Mouse (Mus musculus) forebrain, embryonic 10.5 days (tissue): Measurements from ENCODE around the gene E4f1. TPM values are rescaled to one million over a fixed set of nuclear protein-coding genes. Genes with fewer than 3 reads are reported as not detected.
"Not testable (repeated sequence)": the region's sequence is repeated elsewhere in the genome, so short reads cannot be mapped to it uniquely, and the experiment has no call there.

Experiments used
- DNase-seq: peaks from one replicate; pipeline ENCODE4 v3.0.0-alpha.2; 2017; ENCODE audit warnings: low spot score; ENCODE audit errors: extremely low spot score
- H3K27ac ChIP-seq: fragments of 300-500 bp; sonication (generic); 2 replicates; pipeline ENCODE4 v1.5.1; 2016; ENCODE audit warnings: mild to moderate bottlenecking
- H3K27me3 ChIP-seq: fragments of 300-500 bp; sonication (generic); 2 replicates; pipeline ENCODE4 v1.6.1; 2016; ENCODE audit warnings: mild to moderate bottlenecking; ENCODE audit not compliant: poor library complexity, severe bottlenecking
- H3K36me3 ChIP-seq: fragments of 300-500 bp; sonication (generic); replicated peaks from 2 replicates; pipeline ENCODE4 v1.6.1; 2016; ENCODE audit warnings: mild to moderate bottlenecking, moderate library complexity
- H3K4me1 ChIP-seq: fragments of 300-500 bp; sonication (generic); 2 replicates; pipeline ENCODE4 v1.6.1; 2016
- H3K4me3 ChIP-seq: fragments of 300-500 bp; sonication (generic); 2 replicates; pipeline ENCODE4 v1.5.1; 2016; ENCODE audit warnings: mild to moderate bottlenecking, moderate library complexity
- H3K9me3 ChIP-seq: fragments of 300-500 bp; sonication (generic); 2 replicates; pipeline ENCODE4 v1.6.1; 2016; ENCODE audit warnings: mild to moderate bottlenecking, moderate library complexity
- WGBS: fragments of 180-500 bp; shearing (Covaris S2); methylation state at CpG from one replicate; pipeline ENCODE4 v1.1.7; 2016; 5-methylcytosine and 5-hydroxymethylcytosine counted together
- polyA plus RNA-seq: library from polyadenylated mRNA; unstranded; fragments of >200 nt; fragmentation: Nextera tagmentation; extraction: Ambion mirVana; gene quantifications from 2 replicates; pipeline ENCODE4 v1.2.1, GENCODE M21; 2016

The E4f1 gene
- polyA plus RNA-seq, 1 experiment from 2014 or later, result 32.7 TPM

GRCm38 (mm10) chr17:24463374-24464133 lies 6.6 kb downstream of the E4f1 start:
- 64% methylated on average over 6 of the region's 6 CpGs for WGBS
- Histone ChIP-seq H3K27ac (no peak overlapping the region), H3K27me3 (no peaks in the 10 kb centered on the region), H3K4me3 (no peak overlapping the region), H3K36me3 (no peaks in the 10 kb centered on the region), H3K4me1 (no peaks in the 10 kb centered on the region), H3K9me3 (no peaks in the 10 kb centered on the region)
- no peak for DNase-seq

GRCm38 (mm10) chr17:24462932-24463331 lies 7.2 kb downstream of the E4f1 start:
- DNase-seq, result no peak
- Histone ChIP-seq H3K4me3 (no peak overlapping the region), H3K27ac (no peak overlapping the region), H3K9me3 (no peaks in the 10 kb centered on the region), H3K27me3 (no peaks in the 10 kb centered on the region), H3K36me3 (no peaks in the 10 kb centered on the region), H3K4me1 (no peaks in the 10 kb centered on the region)
- 86% methylated on average over 1 of the region's 1 CpGs for WGBS

- Histone ChIP-seq H3K36me3 (no peaks in the 10 kb centered on the region), H3K4me3 (no peak overlapping the region), H3K27ac (no peak overlapping the region), H3K27me3 (no peaks in the 10 kb centered on the region), H3K9me3 (no peaks in the 10 kb centered on the region), H3K4me1 (no peaks in the 10 kb centered on the region)
- 76% methylated on average over 2 of the region's 2 CpGs for WGBS
- DNase-seq, result no peak
Observed at GRCm38 (mm10) chr17:24461580-24461979, 8.5 kb downstream of the E4f1 start.

GRCm38 (mm10) chr17:24455523-24456206 lies 14.4 kb downstream of the E4f1 start:
- H3K27me3 ChIP-seq, H3K9me3 ChIP-seq, DNase-seq: not testable (repeated sequence)
- peaks cover 11% of the 10 kb centered on the region for H3K36me3 ChIP-seq
- 51% methylated on average over 10 of the region's 10 CpGs for WGBS
- peak overlapping the region; percentile 95 for H3K27ac ChIP-seq
- peak overlapping the region; percentile 78 for H3K4me3 ChIP-seq
- H3K4me1 ChIP-seq, result peaks cover 22% of the 10 kb centered on the region

GRCm38 (mm10) chr17:24454756-24455522 lies 15.2 kb downstream of the E4f1 start:
- Histone ChIP-seq H3K27me3 (no peaks in the 10 kb centered on the region), H3K27ac (peak overlapping the region; percentile 95), H3K9me3 (no peaks in the 10 kb centered on the region), H3K36me3 (peaks cover 19% of the 10 kb centered on the region), H3K4me1 (peaks cover 22% of the 10 kb centered on the region), H3K4me3 (peak overlapping the region; percentile 78)
- WGBS, result 0% methylated on average over 67 of the region's 67 CpGs
- DNase-seq, result peak; percentile 100

GRCm38 (mm10) chr17:24454218-24454755 lies 15.8 kb downstream of the E4f1 start:
- peaks cover 25% of the 10 kb centered on the region for H3K36me3 ChIP-seq
- DNase-seq, result no peak
- peak overlapping the region; percentile 95 for H3K27ac ChIP-seq
- peak overlapping the region; percentile 78 for H3K4me3 ChIP-seq
- no peaks in the 10 kb centered on the region for H3K27me3 ChIP-seq
- H3K4me1 ChIP-seq, result peaks cover 22% of the 10 kb centered on the region
- 14% methylated on average over 14 of the region's 14 CpGs for WGBS
- H3K9me3 ChIP-seq, result no peaks in the 10 kb centered on the region

- Histone ChIP-seq H3K9me3 (no peaks in the 10 kb centered on the region), H3K36me3 (peaks cover 34% of the 10 kb centered on the region), H3K27me3 (no peaks in the 10 kb centered on the region), H3K4me1 (peaks cover 22% of the 10 kb centered on the region), H3K27ac (no peak overlapping the region), H3K4me3 (no peak overlapping the region)
- WGBS, result 88% methylated on average over 2 of the region's 2 CpGs
- DNase-seq, result no peak
Observed at GRCm38 (mm10) chr17:24453372-24453771, 16.7 kb downstream of the E4f1 start.

GRCm38 (mm10) chr17:24451220-24451619 lies 18.9 kb downstream of the E4f1 start:
- Histone ChIP-seq H3K36me3 (peaks cover 56% of the 10 kb centered on the region), H3K27me3 (no peaks in the 10 kb centered on the region), H3K4me3 (no peak overlapping the region), H3K9me3 (no peaks in the 10 kb centered on the region), H3K27ac (no peak overlapping the region), H3K4me1 (peaks cover 22% of the 10 kb centered on the region)
- WGBS, result 95% methylated on average over 6 of the region's 6 CpGs
- DNase-seq, result no peak

GRCm38 (mm10) chr17:24449507-24449906 lies 20.6 kb downstream of the E4f1 start:
- no peak for DNase-seq
- 94% methylated on average over 6 of the region's 6 CpGs for WGBS
- H3K9me3 ChIP-seq, result no peaks in the 10 kb centered on the region
- H3K27me3 ChIP-seq, result no peaks in the 10 kb centered on the region
- H3K4me3 ChIP-seq, result no peak overlapping the region
- H3K27ac ChIP-seq, result no peak overlapping the region
- peaks cover 73% of the 10 kb centered on the region for H3K36me3 ChIP-seq
- peaks cover 15% of the 10 kb centered on the region for H3K4me1 ChIP-seq

DNA sequence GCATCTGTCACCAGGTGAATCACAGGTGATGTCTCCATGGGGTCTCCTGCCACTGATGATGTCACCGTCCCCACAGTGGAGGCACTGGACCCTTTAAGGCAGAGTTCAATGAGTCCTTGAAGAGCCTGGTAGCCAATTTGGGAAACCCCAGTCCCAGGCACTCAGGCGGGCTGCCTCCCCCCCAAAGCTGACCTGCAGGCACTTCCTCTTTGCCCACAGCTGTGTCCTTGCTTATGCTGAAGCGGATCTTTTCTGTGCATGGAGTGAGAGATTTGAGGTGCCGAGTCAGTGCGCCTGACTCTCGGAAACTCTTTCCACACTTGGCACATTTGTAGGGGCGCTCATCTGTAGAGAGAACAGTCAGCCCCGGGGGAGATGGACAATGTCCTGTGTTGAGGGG lies 23.5 kb downstream of the E4f1 start:
- Histone ChIP-seq H3K27me3 (no peaks in the 10 kb centered on the region), H3K27ac (no peak overlapping the region), H3K36me3 (peaks cover 100% of the 10 kb centered on the region), H3K4me3 (no peak overlapping the region), H3K9me3 (no peaks in the 10 kb centered on the region), H3K4me1 (no peaks in the 10 kb centered on the region)
- no peak for DNase-seq
- 91% methylated on average over 8 of the region's 8 CpGs for WGBS

DNA sequence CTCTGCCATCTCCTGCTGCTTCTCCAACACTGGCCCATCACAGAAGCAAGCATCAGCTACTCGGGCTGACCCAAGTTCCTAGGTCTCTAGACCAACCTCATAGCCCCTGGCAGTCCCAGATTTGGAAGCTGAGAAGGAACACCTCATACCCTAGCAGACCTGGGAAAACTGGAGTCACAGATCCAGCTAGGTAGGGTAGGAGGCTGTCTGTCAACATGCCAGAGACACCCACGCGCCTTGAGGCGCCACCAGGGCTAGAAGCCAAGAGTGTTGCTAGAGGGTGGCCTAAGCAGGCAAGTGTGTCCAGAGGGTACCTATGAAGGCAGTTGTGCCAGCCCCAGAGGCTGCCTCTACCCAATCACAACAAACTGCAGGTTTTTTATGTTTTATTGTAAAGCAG lies 26.7 kb downstream of the E4f1 start:
- Histone ChIP-seq H3K36me3 (peaks cover 100% of the 10 kb centered on the region), H3K4me1 (no peaks in the 10 kb centered on the region), H3K9me3 (no peaks in the 10 kb centered on the region), H3K4me3 (no peak overlapping the region), H3K27ac (no peak overlapping the region), H3K27me3 (no peaks in the 10 kb centered on the region)
- WGBS, result 93% methylated on average over 4 of the region's 4 CpGs
- DNase-seq, result no peak

GRCm38 (mm10) chr17:24442632-24443155 lies 27.4 kb downstream of the E4f1 start, which contains the start of gene Dnase1l2:
Gene Dnase1l2 (minus strand): TSS chr17:24443105.
- 87% methylated on average over 7 of the region's 7 CpGs for WGBS
- Histone ChIP-seq H3K4me3 (no peak within 1 kb of the TSS), H3K4me1 (no peaks in the 10 kb centered on the region), H3K27me3 (no peaks in the 10 kb centered on the region), H3K9me3 (no peaks in the 10 kb centered on the region), H3K36me3 (peaks cover 100% of the 10 kb centered on the region), H3K27ac (no peak within 1 kb of the TSS)
- DNase-seq, result no peak
